Mouse (Mus musculus) forebrain, embryonic 11.5 days (tissue): ENCODE results near the gene Mrpl18. TPM values are rescaled to one million over a fixed set of nuclear protein-coding genes. Genes with fewer than 3 reads are reported as not detected.
"Not testable (repeated sequence)": the region's sequence is repeated elsewhere in the genome, so short reads cannot be mapped to it uniquely, and the experiment has no call there.

ENCODE experiments used
- ATAC-seq: fragments of 200-750 bp; cut with Nextera tagmentation; replicated peaks from 2 replicates; pipeline ENCODE4 v1.8.0; 2017; ENCODE audit warnings: moderate TSS enrichment; ENCODE audit not compliant: low FRiP score
- DNase-seq: peaks from one replicate; pipeline ENCODE4 v3.0.0-alpha.2; 2017; ENCODE audit warnings: low spot score
- H3K27ac ChIP-seq: fragments of 300-500 bp; sonication (generic); 2 replicates; pipeline ENCODE4 v1.5.1; 2014; ENCODE audit warnings: low read depth, low read length
- H3K27me3 ChIP-seq: fragments of 300-500 bp; sonication (generic); 2 replicates; pipeline ENCODE4 v1.6.1; 2014; ENCODE audit warnings: mild to moderate bottlenecking, low read length, mixed read lengths; ENCODE audit not compliant: control insufficient read depth, insufficient read depth
- H3K36me3 ChIP-seq: fragments of 300-500 bp; sonication (generic); 2 replicates; pipeline ENCODE4 v1.6.1; 2014; ENCODE audit warnings: mild to moderate bottlenecking, low read length, moderate library complexity, mixed read lengths; ENCODE audit not compliant: control insufficient read depth, insufficient read depth
- H3K4me1 ChIP-seq: fragments of 300-500 bp; sonication (generic); replicated peaks from 2 replicates; pipeline ENCODE4 v1.6.1; 2014; ENCODE audit warnings: low read length, mixed read lengths; ENCODE audit not compliant: control insufficient read depth, insufficient read depth
- H3K4me2 ChIP-seq: fragments of 300-500 bp; sonication (generic); 2 replicates; pipeline ENCODE4 v1.6.1; 2014; ENCODE audit warnings: low read depth, mild to moderate bottlenecking, low read length, moderate library complexity, mixed read lengths; ENCODE audit not compliant: severe bottlenecking
- H3K4me3 ChIP-seq: fragments of 300-500 bp; sonication (generic); 2 replicates; pipeline ENCODE4 v1.5.1; 2014; ENCODE audit warnings: low read depth, low read length
- H3K9ac ChIP-seq: fragments of 300-500 bp; sonication (generic); 2 replicates; pipeline ENCODE4 v1.6.1; 2014; ENCODE audit warnings: low read length
- H3K9me3 ChIP-seq: fragments of 300-500 bp; sonication (generic); 2 replicates; pipeline ENCODE4 v1.6.1; 2016; ENCODE audit warnings: low read length, mixed read lengths; ENCODE audit not compliant: control insufficient read depth
- WGBS: fragments of 180-500 bp; shearing (Covaris S2); extraction: QIAGEN DNeasy Blood & Tissue Kit; methylation state at CpG from one replicate; pipeline ENCODE4 v1.1.7; 2014; 5-methylcytosine and 5-hydroxymethylcytosine counted together
- polyA plus RNA-seq: library from polyadenylated mRNA; unstranded; fragments of >200 nt; fragmentation: Nextera tagmentation; extraction: Ambion mirVana; gene quantifications from 2 replicates; pipeline ENCODE4 v1.2.1, GENCODE M21; 2014

The Mrpl18 gene
- polyA plus RNA-seq, result 172 and 187 TPM in 2 replicates

- DNase-seq (peak; percentile 99), ATAC-seq (peak; percentile 99)
- H3K4me3 ChIP-seq, result peak within 1 kb of the TSS; percentile 80
- H3K36me3 ChIP-seq, result peaks cover 20% of the 10 kb centered on the region; the same call in 1 of the 2 replicates
- H3K27me3 ChIP-seq, result no peaks in the 10 kb centered on the region
- under 1% methylated on average over 56 of the region's 56 CpGs for WGBS
- peak within 1 kb of the TSS; percentile 96 for H3K9ac ChIP-seq
- H3K4me1 ChIP-seq, result peaks cover 2% of the 10 kb centered on the region; the same call in 1 of the 2 replicates
- peak within 1 kb of the TSS; percentile 78 for H3K27ac ChIP-seq
- H3K4me2 ChIP-seq, result peak within 1 kb of the TSS; percentile 77
- H3K9me3 ChIP-seq, result no peaks in the 10 kb centered on the region
Measured at GRCm38 (mm10) chr17:12915881-12916583, at the start of gene Mrpl18. Gene Mrpl18 (minus strand): TSS chr17:12916345.

GRCm38 (mm10) chr17:12963476-12963875 is 47.3 kb upstream of the Mrpl18 start:
- H3K4me2 ChIP-seq, result no peak overlapping the region
- H3K27me3 ChIP-seq, result no peaks in the 10 kb centered on the region
- 85% methylated on average over 3 of the region's 3 CpGs for WGBS
- no peak overlapping the region for H3K4me3 ChIP-seq
- no peaks in the 10 kb centered on the region for H3K9me3 ChIP-seq
- H3K36me3 ChIP-seq, result no peaks in the 10 kb centered on the region; the same call in 1 of the 2 replicates
- no peak overlapping the region for H3K9ac ChIP-seq
- H3K4me1 ChIP-seq, result peaks cover 5% of the 10 kb centered on the region; the same call in 1 of the 2 replicates
- H3K27ac ChIP-seq, result no peak overlapping the region
- ATAC-seq, result no peak
- DNase-seq, result no peak

DNA sequence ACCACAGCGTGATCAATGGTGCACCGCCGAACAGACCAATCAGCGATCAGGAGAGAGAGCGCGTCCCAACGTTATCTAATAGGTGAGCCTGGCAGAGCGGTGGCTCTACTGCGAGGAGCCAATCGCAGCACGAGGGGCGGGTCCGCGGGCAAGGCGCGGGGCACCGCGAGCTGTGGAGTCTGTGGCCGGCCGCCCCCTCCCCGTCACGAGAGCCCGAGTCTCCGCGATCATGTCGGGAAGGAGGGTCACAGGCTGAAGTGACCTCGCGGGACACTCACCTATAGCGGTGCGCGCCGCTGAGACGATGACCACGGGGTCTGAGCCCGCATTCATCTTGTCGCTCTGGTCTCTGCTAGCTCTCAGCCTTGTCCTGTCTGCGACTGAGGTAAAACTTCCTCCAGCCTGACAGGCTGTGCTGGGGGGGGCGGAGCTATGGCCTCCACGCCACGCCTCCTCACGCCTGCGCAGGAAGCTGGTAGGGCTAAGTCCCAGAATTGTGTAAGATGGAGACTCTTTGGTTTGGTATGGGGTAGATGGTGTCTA is 44.3 kb upstream of the Mrpl18 start, which contains the start of gene Acat2:
TSS of gene Acat2 (minus strand) at position 417 of the 543 bp plus-strand sequence.
- H3K9me3 ChIP-seq, result no peaks in the 10 kb centered on the region
- peak; percentile 94 for DNase-seq
- H3K9ac ChIP-seq, result peak within 1 kb of the TSS; percentile 58
- WGBS, result under 1% methylated on average over 42 of the region's 42 CpGs
- peak within 1 kb of the TSS; percentile 73 for H3K4me2 ChIP-seq
- H3K4me3 ChIP-seq, result peak within 1 kb of the TSS; percentile 62
- H3K27ac ChIP-seq, result peak within 1 kb of the TSS; percentile 85
- H3K4me1 ChIP-seq, result peaks cover 5% of the 10 kb centered on the region; the same call in 1 of the 2 replicates
- no peaks in the 10 kb centered on the region for H3K27me3 ChIP-seq
- peak; percentile 99 for ATAC-seq
- H3K36me3 ChIP-seq, result peaks cover 4% of the 10 kb centered on the region; the same call in 1 of the 2 replicates

GRCm38 (mm10) chr17:12959377-12959776 is 43.2 kb upstream of the Mrpl18 start:
- H3K27ac ChIP-seq, H3K9me3 ChIP-seq, DNase-seq, H3K9ac ChIP-seq, H3K4me1 ChIP-seq, H3K36me3 ChIP-seq, H3K27me3 ChIP-seq, ATAC-seq: not testable (repeated sequence)
- Histone ChIP-seq H3K4me2 (peak overlapping the region; percentile 38; the same call in 1 of the 2 replicates), H3K4me3 (0 out of 2 replicates have a peak overlapping the region, but pooled peaks have one; percentile 15)
- 50% methylated on average over 1 of the region's 2 CpGs for WGBS

- Histone ChIP-seq H3K27ac (no peak overlapping the region), H3K36me3 (peaks cover 7% of the 10 kb centered on the region; the same call in 1 of the 2 replicates), H3K4me3 (no peak overlapping the region), H3K27me3 (no peaks in the 10 kb centered on the region), H3K4me2 (no peak overlapping the region), H3K9ac (no peak overlapping the region), H3K4me1 (peaks cover 5% of the 10 kb centered on the region; the same call in 1 of the 2 replicates), H3K9me3 (no peaks in the 10 kb centered on the region)
- WGBS, result 96% methylated on average over 8 of the region's 8 CpGs
- DNase-seq (no peak), ATAC-seq (no peak)
Measured at GRCm38 (mm10) chr17:12956664-12957063, 40.5 kb upstream of the Mrpl18 start.

- Histone ChIP-seq H3K4me1 (no peaks in the 10 kb centered on the region), H3K36me3 (peaks cover 12% of the 10 kb centered on the region; the same call in 1 of the 2 replicates)
- 91% methylated on average over 5 of the region's 5 CpGs for WGBS
Measured at GRCm38 (mm10) chr17:12949669-12950068, 33.5 kb upstream of the Mrpl18 start.

GRCm38 (mm10) chr17:12942459-12943162 is 26.5 kb upstream of the Mrpl18 start:
- Histone ChIP-seq H3K9me3 (no peaks in the 10 kb centered on the region), H3K27me3 (no peaks in the 10 kb centered on the region), H3K4me1 (no peaks in the 10 kb centered on the region; the same call in 1 of the 2 replicates), H3K9ac (no peak overlapping the region), H3K27ac (no peak overlapping the region), H3K4me3 (no peak overlapping the region), H3K4me2 (no peak overlapping the region), H3K36me3 (peaks cover 2% of the 10 kb centered on the region; the same call in 1 of the 2 replicates)
- ATAC-seq, result no peak
- DNase-seq, result no peak
- WGBS, result 95% methylated on average over 6 of the region's 6 CpGs

More at GRCm38 (mm10) chr17:12949669-12950068, 33.5 kb upstream of the Mrpl18 start:
- Histone ChIP-seq H3K27me3 (no peaks in the 10 kb centered on the region), H3K4me2 (no peak overlapping the region), H3K9ac (no peak overlapping the region), H3K27ac (no peak overlapping the region), H3K9me3 (no peaks in the 10 kb centered on the region), H3K4me3 (no peak overlapping the region)
- no peak for DNase-seq
- ATAC-seq, result no peak

- 76% methylated on average over 8 of the region's 8 CpGs for WGBS
- ATAC-seq, result no peak
- no peak overlapping the region for H3K4me2 ChIP-seq
Measured at GRCm38 (mm10) chr17:12941543-12942260, 25.6 kb upstream of the Mrpl18 start.

More at GRCm38 (mm10) chr17:12941543-12942260, 25.6 kb upstream of the Mrpl18 start:
- Histone ChIP-seq H3K27me3 (no peaks in the 10 kb centered on the region), H3K9me3 (no peaks in the 10 kb centered on the region), H3K9ac (no peak overlapping the region), H3K36me3 (peaks cover 2% of the 10 kb centered on the region; the same call in 1 of the 2 replicates), H3K4me3 (no peak overlapping the region), H3K4me1 (no peaks in the 10 kb centered on the region; the same call in 1 of the 2 replicates), H3K27ac (no peak overlapping the region)
- no peak for DNase-seq
